Mouse (Mus musculus) megakaryocyte progenitor cell, adult 5-6 weeks (primary cell): ENCODE measurements around the gene Cadm1. TPM values are rescaled to one million over a fixed set of nuclear protein-coding genes. Genes with fewer than 3 reads are reported as not detected.

Source experiments
- ATAC-seq: replicated peaks from 2 replicates; pipeline ENCODE4 v1.8.0; 2016; ENCODE audit warnings: mild to moderate bottlenecking, moderate TSS enrichment, inconsistent platforms; ENCODE audit not compliant: poor library complexity
- total RNA-seq, 2 experiments: library from RNA; stranded (forward) in 1 of 2; stranded (reverse) in 1 of 2; fragments of 157-497, 149-512 nt in 1 of 2; fragments of 200-1000 nt in 1 of 2; gene quantifications; 2 replicates each; pipeline versions ENCODE4 v1.2.3 to v1.2.4; 2015 to 2017

The Cadm1 gene
- total RNA-seq, 2 experiments from 2014 or later, result 0.15 to 1.5 TPM

DNA sequence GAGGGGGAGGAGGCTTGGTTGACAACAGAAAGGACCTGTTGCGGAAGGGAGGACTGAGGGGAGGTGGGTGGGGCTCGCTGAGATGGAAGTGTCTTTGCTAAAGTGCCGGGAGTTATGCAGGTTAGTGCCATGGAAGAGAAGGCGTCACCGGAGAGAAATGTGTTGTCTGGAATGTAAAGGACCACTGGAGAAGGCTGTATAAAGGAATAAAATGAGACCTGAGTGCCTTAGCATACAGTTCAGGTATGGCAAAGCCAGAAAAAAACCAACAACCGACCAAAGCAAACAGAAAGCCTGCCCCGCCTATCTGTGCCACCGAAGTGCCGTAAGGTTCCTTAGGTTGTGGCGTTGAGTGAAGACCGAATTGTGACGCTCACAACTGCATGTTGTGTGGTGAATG, 18.4 kb downstream of the Cadm1 start:
- ATAC-seq, result no peak

GRCm38 (mm10) chr9:47548916-47549315, 18.9 kb downstream of the Cadm1 start:
- ATAC-seq, result no peak

- no peak for ATAC-seq
Observed at GRCm38 (mm10) chr9:47552960-47553575, 23.1 kb downstream of the Cadm1 start.

GRCm38 (mm10) chr9:47560726-47561125, 30.8 kb downstream of the Cadm1 start:
- no peak for ATAC-seq

- no peak for ATAC-seq
Observed at GRCm38 (mm10) chr9:47561596-47561995, 31.6 kb downstream of the Cadm1 start.

GRCm38 (mm10) chr9:47565088-47565487, 35.1 kb downstream of the Cadm1 start:
- ATAC-seq, result no peak

GRCm38 (mm10) chr9:47567873-47568272, 37.9 kb downstream of the Cadm1 start:
- no peak for ATAC-seq

- ATAC-seq, result no peak
Observed at GRCm38 (mm10) chr9:47570184-47570583, 40.2 kb downstream of the Cadm1 start.

- ATAC-seq, result no peak
Observed at GRCm38 (mm10) chr9:47571461-47571860, 41.5 kb downstream of the Cadm1 start.

DNA sequence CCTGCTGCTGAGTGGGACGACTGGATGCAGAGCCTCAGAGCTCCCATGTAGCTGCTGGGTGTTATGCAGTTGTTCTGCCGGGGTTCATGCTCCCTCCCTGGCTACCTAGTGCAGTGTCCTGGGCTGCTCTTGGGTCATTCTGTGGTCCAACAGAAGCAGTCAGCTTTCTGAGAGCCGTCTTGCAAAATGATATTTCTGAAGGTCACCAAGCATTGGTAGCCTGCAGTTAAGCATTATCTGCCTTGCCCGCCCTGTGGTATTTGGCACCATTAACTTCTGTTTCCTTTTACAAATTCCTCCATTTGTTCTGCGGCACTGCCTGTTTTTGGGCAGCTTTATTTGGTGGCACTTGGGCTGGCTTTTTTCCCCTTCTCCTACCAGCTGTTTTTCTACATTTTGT, 42.2 kb downstream of the Cadm1 start:
- no peak for ATAC-seq

GRCm38 (mm10) chr9:47573456-47573855, 43.5 kb downstream of the Cadm1 start:
- ATAC-seq, result no peak

DNA sequence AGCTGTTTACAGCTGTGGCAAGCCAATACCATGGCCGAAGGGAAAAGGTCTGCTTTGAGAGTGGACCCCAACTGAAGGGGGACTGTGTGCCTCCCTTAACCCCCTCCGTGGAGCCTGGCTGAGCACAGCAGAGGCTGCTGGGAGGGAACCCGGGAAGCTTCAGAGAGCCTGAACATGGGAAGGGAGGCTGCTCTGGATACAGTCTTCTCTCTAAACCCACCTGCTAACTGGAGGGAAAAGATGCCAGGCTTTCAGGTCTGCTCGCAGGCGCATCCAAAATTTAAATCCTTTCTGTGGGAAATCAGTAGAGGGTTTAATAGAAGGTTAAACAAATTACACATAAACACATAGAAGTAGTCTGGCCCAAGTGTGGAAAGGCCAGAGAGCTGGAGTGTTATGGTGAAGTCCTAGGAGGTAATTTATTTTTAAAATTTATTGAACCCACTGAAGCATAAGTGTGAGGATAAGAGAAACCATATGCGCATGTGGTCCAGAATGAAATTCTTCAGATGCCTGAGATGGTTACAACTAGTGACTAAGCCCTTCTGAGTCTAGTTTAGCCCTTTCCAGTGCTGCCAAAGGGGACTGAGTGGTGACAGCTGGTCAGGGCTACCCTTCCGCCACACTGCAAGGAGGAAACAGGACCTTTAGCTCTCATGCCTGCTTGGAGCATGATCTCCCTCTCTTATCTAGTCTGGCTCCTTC, 44.9 kb downstream of the Cadm1 start:
- no peak for ATAC-seq

DNA sequence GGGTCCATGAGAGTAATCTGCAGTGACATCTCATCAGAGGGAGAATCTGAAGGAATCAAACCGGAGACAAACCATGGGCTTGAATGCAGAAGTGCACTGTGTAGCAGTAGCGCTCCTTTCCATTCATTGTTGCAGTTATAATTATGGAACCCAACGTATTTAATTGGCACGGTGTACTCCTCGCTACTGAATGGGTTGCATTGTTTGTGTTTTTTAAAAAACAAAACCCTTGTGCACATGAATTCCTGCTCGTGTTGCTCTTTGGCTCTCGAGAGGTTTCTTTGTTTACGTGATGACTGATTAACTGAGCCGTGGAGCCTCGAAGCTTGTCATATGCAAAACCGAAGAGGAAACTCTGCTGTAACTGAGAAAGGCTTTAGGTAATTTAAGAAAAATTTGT, 45.8 kb downstream of the Cadm1 start:
- no peak for ATAC-seq

DNA sequence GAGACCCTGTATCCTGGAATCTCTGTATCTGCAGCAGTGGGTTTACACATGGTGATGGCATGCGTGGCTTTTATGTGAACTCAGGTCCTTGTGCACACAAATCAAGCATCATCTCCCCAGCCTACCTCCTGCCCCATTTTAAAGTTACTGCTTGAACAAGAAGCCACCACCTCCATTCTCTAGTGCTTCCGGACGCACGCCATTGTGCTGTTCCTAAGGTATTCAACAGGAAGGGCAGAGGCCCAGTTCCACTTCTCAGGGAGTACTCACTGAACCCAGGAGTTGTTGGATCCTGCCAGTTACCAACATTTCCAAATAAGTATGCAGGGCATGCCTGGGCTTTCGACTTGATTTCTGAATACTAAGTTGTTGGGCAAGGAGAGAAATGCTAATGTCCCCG, 49.5 kb downstream of the Cadm1 start:
- ATAC-seq, result no peak

DNA sequence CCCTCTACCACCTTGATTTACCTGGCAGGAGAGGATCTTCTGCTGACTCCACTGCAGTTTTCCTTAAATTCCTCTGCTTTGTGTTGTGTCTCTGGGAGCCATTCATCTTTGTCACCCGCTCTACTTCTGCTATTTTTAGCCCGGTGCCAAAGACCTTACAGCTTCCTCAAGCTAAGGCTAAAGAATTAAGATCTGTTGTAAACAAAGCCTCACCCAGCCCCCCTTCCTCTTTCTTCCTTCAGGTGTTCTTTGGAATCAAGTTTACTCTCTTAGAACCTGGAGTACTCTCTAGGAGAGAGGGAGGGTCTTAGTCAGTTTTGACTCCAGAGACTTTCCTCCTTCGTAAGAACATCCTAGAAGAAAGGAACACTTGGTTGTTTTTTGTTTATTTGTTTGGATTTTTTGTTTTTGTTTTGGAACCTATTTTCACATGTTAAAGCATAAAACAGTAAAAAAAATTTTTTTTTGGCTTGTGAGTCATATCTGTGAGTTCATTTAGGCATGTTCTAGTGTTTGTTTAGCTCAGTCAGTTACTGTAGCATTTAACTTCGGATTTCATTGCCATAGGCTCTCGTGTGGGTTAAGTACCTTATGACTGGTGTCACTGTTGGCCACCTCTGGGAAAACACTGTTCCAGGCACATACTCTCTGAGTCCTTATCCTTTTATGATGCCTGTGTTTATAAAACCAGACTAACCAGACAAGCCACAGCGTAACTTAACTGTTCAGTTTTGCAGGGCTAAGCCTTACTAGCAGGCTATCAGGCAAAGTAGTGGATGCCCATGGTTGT, 51.8 kb downstream of the Cadm1 start:
- no peak for ATAC-seq

GRCm38 (mm10) chr9:47583241-47583640, 53.3 kb downstream of the Cadm1 start:
- ATAC-seq, result no peak

GRCm38 (mm10) chr9:47586176-47586575, 56.2 kb downstream of the Cadm1 start:
- no peak for ATAC-seq

DNA sequence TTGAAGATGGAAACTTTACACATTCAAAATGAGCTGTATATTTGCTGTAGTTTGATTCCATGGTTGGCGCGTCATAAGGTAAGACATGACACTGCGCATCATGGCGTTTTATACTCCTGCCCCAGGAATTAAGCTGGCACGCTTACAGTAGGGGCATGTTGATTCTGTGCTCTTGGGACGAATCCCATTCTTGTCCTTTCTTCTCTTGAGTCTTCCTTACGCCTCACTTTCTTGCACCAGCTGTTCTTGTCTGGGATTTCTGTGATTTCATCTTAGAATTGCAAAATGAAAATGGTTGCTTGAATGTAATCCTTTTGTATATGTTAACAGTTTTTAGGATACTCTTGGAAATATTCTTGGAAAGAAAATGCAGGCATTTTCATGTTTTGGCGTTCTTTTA, 56.9 kb downstream of the Cadm1 start:
- ATAC-seq, result no peak

DNA sequence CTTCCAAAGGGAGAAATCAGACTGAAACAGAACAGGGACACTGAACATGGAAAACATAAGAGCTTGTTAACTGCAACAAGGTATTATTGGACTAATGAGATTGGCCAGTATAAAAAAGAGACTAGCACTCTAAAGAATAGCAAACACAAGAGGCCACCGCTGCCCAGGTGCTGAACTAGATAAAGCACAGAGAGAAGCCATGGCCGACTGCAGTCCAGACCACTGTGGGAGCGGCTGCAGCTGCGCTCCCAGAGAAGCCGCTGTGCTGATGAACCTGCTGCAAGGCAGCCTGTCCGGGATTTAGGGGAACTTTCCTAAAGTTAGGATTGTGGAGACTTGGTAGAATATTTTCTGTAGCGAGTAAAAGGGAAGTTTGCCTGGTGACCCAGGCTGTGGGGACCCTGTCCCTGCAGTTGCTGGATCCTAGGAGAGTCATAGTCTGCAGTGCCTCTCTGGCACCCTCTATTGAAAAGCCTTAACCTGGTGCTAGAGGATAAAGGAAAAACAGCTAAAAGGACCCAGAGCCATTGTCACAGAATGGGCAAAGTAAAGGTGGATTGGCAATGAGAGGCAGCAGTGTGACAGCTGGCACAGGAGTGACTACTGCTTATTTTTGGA, 57.7 kb downstream of the Cadm1 start:
- ATAC-seq, result no peak

- no peak for ATAC-seq
Observed at GRCm38 (mm10) chr9:47589832-47590231, 59.9 kb downstream of the Cadm1 start.

DNA sequence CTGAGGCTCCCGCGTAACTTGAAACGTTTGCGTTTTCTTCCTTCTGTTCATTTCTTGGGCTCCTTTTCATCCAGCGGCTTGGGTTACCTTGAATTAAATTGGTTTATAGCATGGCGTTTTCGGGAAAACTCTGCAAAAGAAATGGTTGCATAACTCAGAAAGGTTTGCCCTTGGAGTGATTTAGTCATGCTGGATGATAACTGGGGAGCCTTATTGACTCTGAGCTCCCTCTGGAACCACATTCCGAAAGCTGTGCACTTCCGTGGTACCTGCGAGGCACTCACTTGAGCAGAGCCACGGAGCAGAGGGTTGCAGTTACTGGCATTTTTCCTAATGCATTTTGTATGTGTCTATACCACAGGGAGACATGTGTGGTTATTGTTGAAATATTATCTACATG, 71.6 kb downstream of the Cadm1 start:
- no peak for ATAC-seq

DNA sequence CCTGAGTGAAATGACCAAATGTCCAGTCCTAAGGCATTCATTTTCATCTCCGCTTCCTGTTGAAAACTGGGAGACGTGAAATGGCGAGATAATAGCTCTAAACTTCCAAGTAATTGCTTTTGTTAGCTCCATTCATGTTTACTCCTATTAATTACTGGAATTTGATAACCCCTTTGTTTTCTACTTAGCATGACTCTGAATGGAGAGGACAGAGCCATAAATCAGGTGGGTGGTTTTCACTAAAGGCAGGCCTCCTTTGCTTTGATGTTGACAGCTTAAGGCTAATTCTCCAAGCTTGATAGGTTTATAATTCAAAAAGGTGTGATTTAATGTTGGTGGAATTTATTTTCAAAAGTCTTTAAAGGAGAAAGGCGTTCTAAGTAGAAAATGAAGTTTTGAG, 74.0 kb downstream of the Cadm1 start:
- ATAC-seq, result no peak
